Comparison of ENCODE assay signal across 8 mouse cellular contexts in genomic region chr10:87861104-87861455, GRCm38 (mm10). TPM values are rescaled to one million over a fixed set of nuclear protein-coding genes. Genes with fewer than 3 reads are reported as not detected.
DNase-seq lines count a peak whose midpoint lies in the region; ATAC-seq lines count a peak whose summit lies in the region.
"Had no signal": no experiment of that assay in that cellular context is flagged by ENCODE, and none has a peak within 500 bp of the region (broad histone marks: within the 10 kb centered on the region; RNA-seq: fewer than 3 reads in every experiment).

No protein-coding gene starts in this region.

- no peak overlapping the region; the same call in 1 of the 2 replicates for H3K9ac ChIP-seq in forebrain, embryonic 16.5 days (replicated peaks; ENCODE audit: low read depth, low read length)
- no peak overlapping the region for H3K9ac ChIP-seq in liver, embryonic 12.5 days

- peaks cover 27% of the 10 kb centered on the region for H3K4me1 ChIP-seq in megakaryocyte, embryonic 14.5 days
- H3K4me1 ChIP-seq in forebrain, embryonic 16.5 days (replicated peaks; ENCODE audit: control insufficient read depth, insufficient read depth, low read length): peaks cover 21% of the 10 kb centered on the region
- H3K4me1 ChIP-seq in liver, embryonic 12.5 days: peaks cover 5% of the 10 kb centered on the region

- peaks cover 61% of the 10 kb centered on the region for H3K27me3 ChIP-seq in megakaryocyte, embryonic 14.5 days (replicated peaks)
- H3K27me3 ChIP-seq in forebrain, embryonic 16.5 days (replicated peaks; ENCODE audit: control insufficient read depth, insufficient read depth, low read length): peaks cover 11% of the 10 kb centered on the region; the same call in 1 of the 2 replicates
- H3K27me3 ChIP-seq in liver, embryonic 12.5 days (replicated peaks): peaks cover 47% of the 10 kb centered on the region

- peak overlapping the region; percentile 89 for H3K4me3 ChIP-seq in megakaryocyte, embryonic 14.5 days (replicated peaks)
- H3K4me3 ChIP-seq in forebrain, embryonic 16.5 days (replicated peaks; ENCODE audit: low read length): peak overlapping the region; percentile 44
- H3K4me3 ChIP-seq in liver, embryonic 12.5 days: peak overlapping the region; percentile 44

- no peaks in the 10 kb centered on the region for H3K9me3 ChIP-seq in megakaryocyte, embryonic 14.5 days
- H3K9me3 ChIP-seq in forebrain, embryonic 16.5 days (ENCODE audit: control insufficient read depth, low read length): no peaks in the 10 kb centered on the region
- H3K9me3 ChIP-seq in liver, embryonic 12.5 days (replicated peaks): no peaks in the 10 kb centered on the region

- WGBS in forebrain, embryonic 16.5 days: 62% methylated on average over 6 of the region's 6 CpGs
- WGBS in liver, embryonic 12.5 days (ENCODE audit: insufficient replicate concordance): 57% methylated on average over 6 of the region's 6 CpGs

- no peaks in the 10 kb centered on the region for H3K36me3 ChIP-seq in megakaryocyte, embryonic 14.5 days (replicated peaks; ENCODE audit: low read length)
- H3K36me3 ChIP-seq in forebrain, embryonic 16.5 days (ENCODE audit: control insufficient read depth, insufficient read depth): no peaks in the 10 kb centered on the region
- H3K36me3 ChIP-seq in liver, embryonic 12.5 days: no peaks in the 10 kb centered on the region

- DNase-seq in urinary bladder, postnatal 25 days (ENCODE audit: low spot score): no peak
- DNase-seq in thymus, postnatal 0 days (ENCODE audit: low spot score): no peak
- DNase-seq: layer of hippocampus, postnatal 36 days had no signal

- peak overlapping the region; percentile 74 for H3K4me2 ChIP-seq in forebrain, embryonic 16.5 days (ENCODE audit: low read length)
- H3K4me2 ChIP-seq in liver, embryonic 12.5 days: peak overlapping the region; percentile 50

- ATAC-seq in megakaryocyte, adult 5-6 weeks (ENCODE audit: poor library complexity, severe bottlenecking): no peak
- no peak for ATAC-seq in forebrain, embryonic 16.5 days
- no peak for ATAC-seq in liver, embryonic 12.5 days
- ATAC-seq in granulocyte monocyte progenitor cell, adult 5-6 weeks (replicated peaks; ENCODE audit: poor library complexity, severe bottlenecking): no peak

- H3K27ac ChIP-seq in forebrain, embryonic 16.5 days (ENCODE audit: low read length): no peak overlapping the region
- no peak overlapping the region for H3K27ac ChIP-seq in liver, embryonic 12.5 days

RNA-seq across cellular contexts. Expression of gene Igf1, which starts 3.0 kb away (rescaled TPM):
- polyA plus RNA-seq in megakaryocyte, embryonic 14.5 days (2012; ENCODE audit: insufficient read depth, low replicate concordance): 13.5 TPM in 1 of 2 replicates, not detected in the other
- 0.13 and 2.6 TPM in 2 replicates for total RNA-seq in megakaryocyte, adult 5-6 weeks (2015)
- total RNA-seq in megakaryocyte, adult 5-6 weeks (2017): 0.16 and 0.48 TPM in 2 replicates
- polyA plus RNA-seq in forebrain, embryonic 16.5 days (2015; fragmentation: Nextera tagmentation; extraction: Ambion mirVana): 7.2 and 9.0 TPM in 2 replicates
- polyA plus RNA-seq in liver, embryonic 12.5 days (2016; fragmentation: Nextera tagmentation; extraction: Ambion mirVana): 11.2 and 11.5 TPM in 2 replicates
- not detected in 2 replicates for total RNA-seq in granulocyte monocyte progenitor cell, adult 5-6 weeks (2014; fragmentation: Nextera tagmentation)
- total RNA-seq in granulocyte monocyte progenitor cell, adult 5-6 weeks (2017): 0.04 TPM in 1 of 2 replicates, not detected in the other
- polyA plus RNA-seq in thymus, postnatal 0 days (2015; fragmentation: Nextera tagmentation; extraction: Ambion mirVana): 15.2 and 17.8 TPM in 2 replicates
